Mouse (Mus musculus) intestine, embryonic 16.5 days (tissue): ENCODE measurements around the gene Hcar2. TPM values are rescaled to one million over a fixed set of nuclear protein-coding genes. Genes with fewer than 3 reads are reported as not detected.

Experiments used
- ATAC-seq: fragments of 200-750 bp; cut with Nextera tagmentation; 2 replicates; pipeline ENCODE4 v1.8.0; 2017; ENCODE audit warnings: moderate TSS enrichment, moderate library complexity
- H3K27ac ChIP-seq: fragments of 300-500 bp; sonication (generic); 2 replicates; pipeline ENCODE4 v1.5.1; 2014; ENCODE audit warnings: mild to moderate bottlenecking, low read length
- H3K27me3 ChIP-seq: fragments of 300-500 bp; sonication (generic); replicated peaks from 2 replicates; pipeline ENCODE4 v1.6.1; 2014; ENCODE audit warnings: low read length, control low read depth, mixed read lengths; ENCODE audit not compliant: control insufficient read depth, insufficient read depth
- H3K36me3 ChIP-seq: fragments of 300-500 bp; sonication (generic); 2 replicates; pipeline ENCODE4 v1.6.1; 2014; ENCODE audit warnings: low read length, control low read depth; ENCODE audit not compliant: control insufficient read depth, insufficient read depth
- H3K4me1 ChIP-seq: fragments of 300-500 bp; sonication (generic); 2 replicates; pipeline ENCODE4 v1.6.1; 2014; ENCODE audit warnings: low read length, control low read depth, mixed read lengths; ENCODE audit not compliant: control insufficient read depth, insufficient read depth
- H3K4me2 ChIP-seq: fragments of 300-500 bp; sonication (generic); 2 replicates; pipeline ENCODE4 v1.6.1; 2014; ENCODE audit warnings: low read depth, low read length, control low read depth
- H3K4me3 ChIP-seq: fragments of 300-500 bp; sonication (generic); 2 replicates; pipeline ENCODE4 v1.5.1; 2014; ENCODE audit warnings: mild to moderate bottlenecking, low read length
- H3K9ac ChIP-seq: fragments of 300-500 bp; sonication (generic); 2 replicates; pipeline ENCODE4 v1.6.1; 2014; ENCODE audit warnings: low read depth, low read length
- H3K9me3 ChIP-seq: fragments of 300-500 bp; sonication (generic); 2 replicates; pipeline ENCODE4 v1.6.1; 2016; ENCODE audit warnings: low read length, control low read depth; ENCODE audit not compliant: control insufficient read depth
- WGBS: fragments of 180-500 bp; shearing (Covaris S2); extraction: QIAGEN DNeasy Blood & Tissue Kit; methylation state at CpG from one replicate; pipeline ENCODE4 v1.1.7; 2014; 5-methylcytosine and 5-hydroxymethylcytosine counted together
- polyA plus RNA-seq: library from polyadenylated mRNA; unstranded; fragments of >200 nt; fragmentation: Nextera tagmentation; extraction: Ambion mirVana; gene quantifications from 2 replicates; pipeline ENCODE4 v1.2.1, GENCODE M21; 2015

The Hcar2 gene
- polyA plus RNA-seq, 1 experiment from 2014 or later, result 0.11 TPM

- Histone ChIP-seq H3K36me3 (no peaks in the 10 kb centered on the region), H3K27me3 (no peaks in the 10 kb centered on the region), H3K4me1 (0 out of 2 replicates have a peak, but pooled peaks cover 2% of the 10 kb centered on the region), H3K4me2 (no peak overlapping the region), H3K9ac (no peak overlapping the region), H3K4me3 (no peak overlapping the region), H3K9me3 (no peaks in the 10 kb centered on the region), H3K27ac (peak overlapping the region; percentile 37; the same call in 1 of the 2 replicates)
- 51% methylated on average over 4 of the region's 4 CpGs for WGBS
- no peak for ATAC-seq
Observed at GRCm38 (mm10) chr5:123843816-123844215, 21.5 kb downstream of the Hcar2 start.

- Histone ChIP-seq H3K4me1 (peaks cover 2% of the 10 kb centered on the region; the same call in 1 of the 2 replicates), H3K27ac (no peak overlapping the region), H3K27me3 (no peaks in the 10 kb centered on the region), H3K9ac (no peak overlapping the region), H3K9me3 (no peaks in the 10 kb centered on the region), H3K4me3 (no peak overlapping the region), H3K36me3 (no peaks in the 10 kb centered on the region), H3K4me2 (no peak overlapping the region)
- WGBS, result 69% methylated on average over 3 of the region's 3 CpGs
- ATAC-seq, result no peak
Observed at GRCm38 (mm10) chr5:123842935-123843282, 22.4 kb downstream of the Hcar2 start.

- H3K4me1 ChIP-seq, result peaks cover 2% of the 10 kb centered on the region; the same call in 1 of the 2 replicates
- H3K36me3 ChIP-seq, result no peaks in the 10 kb centered on the region
- no peak overlapping the region for H3K4me3 ChIP-seq
- no peak overlapping the region for H3K27ac ChIP-seq
- H3K27me3 ChIP-seq, result no peaks in the 10 kb centered on the region
- H3K4me2 ChIP-seq, result no peak overlapping the region
- H3K9ac ChIP-seq, result no peak overlapping the region
- no peaks in the 10 kb centered on the region for H3K9me3 ChIP-seq
- 57% methylated on average over 11 of the region's 11 CpGs for WGBS
- peak; percentile 75 for ATAC-seq
Observed at GRCm38 (mm10) chr5:123842221-123842934, 22.9 kb downstream of the Hcar2 start.

GRCm38 (mm10) chr5:123837371-123837770, 27.9 kb downstream of the Hcar2 start:
- H3K4me2 ChIP-seq, result no peak overlapping the region
- H3K9ac ChIP-seq, result no peak overlapping the region
- peaks cover 2% of the 10 kb centered on the region; the same call in 1 of the 2 replicates for H3K4me1 ChIP-seq
- no peak overlapping the region for H3K27ac ChIP-seq
- no peaks in the 10 kb centered on the region for H3K36me3 ChIP-seq
- ATAC-seq, result no peak
- no peak overlapping the region for H3K4me3 ChIP-seq
- H3K9me3 ChIP-seq, result no peaks in the 10 kb centered on the region
- H3K27me3 ChIP-seq, result no peaks in the 10 kb centered on the region
- 43% methylated on average over 4 of the region's 4 CpGs for WGBS

DNA sequence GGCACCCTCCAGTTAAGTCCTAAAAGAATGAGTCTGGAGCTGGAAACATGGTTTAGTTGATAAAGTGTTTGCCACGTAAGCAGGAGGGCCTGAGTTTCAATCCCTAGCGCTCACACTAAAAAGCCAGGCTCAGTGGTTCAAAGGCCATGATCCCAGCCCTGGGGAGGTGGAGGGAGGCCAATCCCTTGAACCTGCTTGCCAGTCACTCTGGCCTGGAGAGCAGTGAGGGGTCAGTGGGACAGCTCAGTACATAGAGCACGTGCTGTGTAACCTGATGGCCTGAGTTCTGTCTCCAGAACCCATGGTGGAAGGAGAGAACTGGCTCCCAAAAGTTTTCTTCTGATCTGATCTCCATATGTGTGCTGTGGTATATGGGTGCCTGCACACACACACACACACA, 30.5 kb downstream of the Hcar2 start:
- no peak overlapping the region for H3K4me3 ChIP-seq
- ATAC-seq, result no peak
- H3K27me3 ChIP-seq, result no peaks in the 10 kb centered on the region
- no peak overlapping the region for H3K4me2 ChIP-seq
- H3K9ac ChIP-seq, result no peak overlapping the region
- no peaks in the 10 kb centered on the region for H3K36me3 ChIP-seq
- WGBS, result 85% methylated on average over 3 of the region's 3 CpGs
- no peak overlapping the region for H3K27ac ChIP-seq
- H3K4me1 ChIP-seq, result no peaks in the 10 kb centered on the region; the same call in 1 of the 2 replicates
- no peaks in the 10 kb centered on the region for H3K9me3 ChIP-seq

- no peaks in the 10 kb centered on the region for H3K36me3 ChIP-seq
- no peak overlapping the region for H3K27ac ChIP-seq
- no peak overlapping the region for H3K4me2 ChIP-seq
- H3K9me3 ChIP-seq, result no peaks in the 10 kb centered on the region
- no peak overlapping the region for H3K9ac ChIP-seq
- WGBS, result 84% methylated on average over 7 of the region's 7 CpGs
- no peak for ATAC-seq
- H3K4me3 ChIP-seq, result no peak overlapping the region
- H3K27me3 ChIP-seq, result no peaks in the 10 kb centered on the region
- H3K4me1 ChIP-seq, result no peaks in the 10 kb centered on the region
Observed at GRCm38 (mm10) chr5:123832309-123832708, 33.0 kb downstream of the Hcar2 start.

GRCm38 (mm10) chr5:123827659-123828091, 37.6 kb downstream of the Hcar2 start:
- WGBS, result 78% methylated on average over 6 of the region's 6 CpGs
- Histone ChIP-seq H3K4me1 (no peaks in the 10 kb centered on the region), H3K27me3 (no peaks in the 10 kb centered on the region), H3K4me2 (no peak overlapping the region), H3K9me3 (no peaks in the 10 kb centered on the region), H3K27ac (no peak overlapping the region), H3K36me3 (no peaks in the 10 kb centered on the region), H3K4me3 (no peak overlapping the region), H3K9ac (no peak overlapping the region)
- no peak for ATAC-seq

DNA sequence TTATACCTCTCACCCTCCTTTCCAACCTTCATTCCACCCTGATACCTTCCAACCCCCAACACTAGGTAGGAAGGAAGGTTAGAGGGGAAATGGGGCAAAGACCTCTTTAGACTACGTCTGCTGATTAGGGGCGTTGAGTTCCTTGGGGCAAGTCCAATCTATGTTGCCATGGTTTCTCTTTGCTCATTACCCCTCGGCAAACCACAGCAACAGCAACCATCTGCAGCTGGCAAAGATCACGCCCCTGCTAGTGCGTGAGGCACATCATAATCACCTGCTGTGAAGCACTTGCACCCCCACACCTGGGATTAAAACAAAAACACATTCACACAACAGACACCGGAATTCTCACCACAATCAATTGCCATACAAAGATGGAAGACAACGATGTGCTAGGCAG, 42.6 kb downstream of the Hcar2 start:
- H3K9ac ChIP-seq, result no peak overlapping the region
- no peaks in the 10 kb centered on the region for H3K27me3 ChIP-seq
- H3K4me2 ChIP-seq, result no peak overlapping the region
- H3K27ac ChIP-seq, result no peak overlapping the region
- H3K4me3 ChIP-seq, result no peak overlapping the region
- H3K9me3 ChIP-seq, result no peaks in the 10 kb centered on the region
- 66% methylated on average over 7 of the region's 7 CpGs for WGBS
- H3K36me3 ChIP-seq, result no peaks in the 10 kb centered on the region
- no peaks in the 10 kb centered on the region for H3K4me1 ChIP-seq
- ATAC-seq, result no peak

GRCm38 (mm10) chr5:123821264-123821571, 44.1 kb downstream of the Hcar2 start:
- Histone ChIP-seq H3K9me3 (no peaks in the 10 kb centered on the region), H3K4me3 (no peak overlapping the region), H3K27ac (no peak overlapping the region), H3K36me3 (no peaks in the 10 kb centered on the region), H3K9ac (no peak overlapping the region), H3K27me3 (no peaks in the 10 kb centered on the region), H3K4me2 (no peak overlapping the region), H3K4me1 (no peaks in the 10 kb centered on the region)
- WGBS, result 85% methylated on average over 3 of the region's 3 CpGs
- no peak for ATAC-seq
